Mouse (Mus musculus) C2C12 (cell line): ENCODE measurements around the gene Gjc2.

Experiments used
- CEBPB ChIP-seq: IDR thresholded peaks from one replicate; pipeline ENCODE4 v1.6.1; 2011; ENCODE audit warnings: low read depth, mild to moderate bottlenecking, control low read depth, moderate library complexity
- CTCF ChIP-seq: IDR thresholded peaks from one replicate; pipeline ENCODE4 v1.5.1; 2011; ENCODE audit not compliant: control insufficient read depth, insufficient read depth, insufficient read length
- FOSL1 ChIP-seq: IDR thresholded peaks from one replicate; pipeline ENCODE4 v1.8.0; 2011; ENCODE audit warnings: mild to moderate bottlenecking, low read length; ENCODE audit not compliant: poor library complexity, insufficient read depth, severe bottlenecking
- MAX ChIP-seq: IDR thresholded peaks from one replicate; pipeline ENCODE4 v1.6.1; 2011; ENCODE audit warnings: mild to moderate bottlenecking, control low read depth
- MYOD1 ChIP-seq: IDR thresholded peaks from one replicate; pipeline ENCODE4 v1.6.1; 2011; ENCODE audit warnings: low read depth; ENCODE audit not compliant: control insufficient read depth, insufficient read length
- MYOG ChIP-seq: IDR thresholded peaks from one replicate; pipeline ENCODE4 v1.6.1; 2011; ENCODE audit not compliant: control insufficient read depth, insufficient read length; ENCODE audit errors: extremely low read depth
- USF1 ChIP-seq: IDR thresholded peaks from one replicate; pipeline ENCODE4 v1.6.1; 2011; ENCODE audit warnings: low read depth, mild to moderate bottlenecking, control low read depth, moderate library complexity

DNA sequence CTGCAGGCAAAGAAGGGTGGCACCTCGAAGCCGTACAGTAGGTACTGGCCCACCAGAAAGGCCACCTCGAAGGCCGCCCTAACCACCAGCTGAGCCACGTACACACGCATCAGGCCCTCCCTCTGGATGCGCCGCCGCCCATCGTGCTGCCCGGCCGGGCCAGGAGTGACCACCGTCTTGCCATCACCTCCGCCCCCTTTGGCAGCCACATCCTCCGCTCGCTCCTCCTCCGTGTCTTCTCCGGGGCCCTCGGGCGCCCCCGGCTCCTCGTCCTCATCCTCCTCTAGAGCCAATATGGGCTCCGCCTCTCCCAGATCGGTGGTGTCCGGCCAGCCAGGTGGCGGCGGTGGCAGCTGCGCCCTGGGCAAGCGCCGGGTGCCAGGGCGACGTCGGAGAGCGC, 6.1 kb downstream of the Gjc2 start:
- no peak for TF ChIP-seq CTCF
- TF ChIP-seq MYOD1: no peak
- TF ChIP-seq CEBPB: no peak
- no peak for TF ChIP-seq MYOG
- TF ChIP-seq USF1: no peak
- no peak for TF ChIP-seq MAX
- no peak for TF ChIP-seq FOSL1
